Comparison of ENCODE assay signal across 8 mouse cellular contexts in genomic region chr8:53994208-53994607, GRCm38 (mm10).
"Had no signal": no experiment of that assay in that cellular context is flagged by ENCODE, and none has a peak within 500 bp of the region (broad histone marks: within the 10 kb centered on the region; RNA-seq: fewer than 3 reads in every experiment).

No protein-coding gene starts in this region.

- DNase-seq: kidney, adult 18-20 months; kidney, postnatal 14 days; lung, postnatal 14 days; midbrain, embryonic 14.5 days; right cerebral cortex, postnatal 14 days; thymus, adult 2 months; thymus, postnatal 25 days had no signal

- ATAC-seq: liver, embryonic 12.5 days had no signal
